Comparison of ENCODE assay signal across 24 mouse cellular contexts in genomic region chr3:92470111-92470510, GRCm38 (mm10). TPM values are rescaled to one million over a fixed set of nuclear protein-coding genes. Genes with fewer than 3 reads are reported as not detected.
"Had no signal": no experiment of that assay in that cellular context is flagged by ENCODE, and none has a peak within 500 bp of the region (broad histone marks: within the 10 kb centered on the region; RNA-seq: fewer than 3 reads in every experiment).

No protein-coding gene starts in this region.

- H3K4me1 ChIP-seq: neural tube, embryonic 13.5 days; neural tube, embryonic 15.5 days; stomach, embryonic 15.5 days had no signal

- H3K27me3 ChIP-seq: neural tube, embryonic 13.5 days; neural tube, embryonic 15.5 days; stomach, embryonic 15.5 days had no signal

- H3K4me2 ChIP-seq: neural tube, embryonic 13.5 days; neural tube, embryonic 15.5 days; stomach, embryonic 15.5 days had no signal

- H3K27ac ChIP-seq: neural tube, embryonic 13.5 days; neural tube, embryonic 15.5 days; stomach, embryonic 15.5 days; stomach, postnatal 0 days had no signal

- H3K36me3 ChIP-seq: neural tube, embryonic 13.5 days; neural tube, embryonic 15.5 days; stomach, embryonic 15.5 days had no signal

- DNase-seq: retina, postnatal 1 day; right cerebral cortex, adult 18-20 months; right cerebral cortex, postnatal 14 days; right cerebral cortex, postnatal 25 days; right cerebral cortex, postnatal 4 days; spleen, adult 18-20 months; thymus, adult 18-20 months; thymus, adult 2 months; thymus, postnatal 14 days; thymus, postnatal 25 days; thymus, postnatal 36 days; thymus, postnatal 4 days had no signal

- H3K4me3 ChIP-seq: neural tube, embryonic 13.5 days; neural tube, embryonic 15.5 days; stomach, embryonic 15.5 days had no signal

- H3K9me3 ChIP-seq: neural tube, embryonic 13.5 days; neural tube, embryonic 15.5 days; stomach, embryonic 15.5 days had no signal

- H3K9ac ChIP-seq: neural tube, embryonic 13.5 days; neural tube, embryonic 15.5 days; stomach, embryonic 15.5 days had no signal

RNA-seq across cellular contexts. Expression of gene Sprr3, which starts 11.6 kb away (rescaled TPM):
- polyA plus RNA-seq: neural tube, embryonic 13.5 days; neural tube, embryonic 14.5 days; neural tube, embryonic 15.5 days; spleen, adult 2 months; testis, adult 2 months had no signal

RNA-seq across cellular contexts. Expression of gene Sprr1a, which starts 15.6 kb away (rescaled TPM):
- polyA plus RNA-seq: neural tube, embryonic 13.5 days; neural tube, embryonic 14.5 days; spleen, adult 2 months had no signal

RNA-seq across cellular contexts. Expression of gene Sprr4, which starts 30.2 kb away (rescaled TPM):
- polyA plus RNA-seq: neural tube, embryonic 13.5 days; neural tube, embryonic 14.5 days; neural tube, embryonic 15.5 days; small intestine, adult 2 months; spleen, adult 2 months; stomach, embryonic 14.5 days; stomach, embryonic 15.5 days; stomach, embryonic 16.5 days; testis, adult 2 months; thymus, adult 2 months; thymus, postnatal 0 days; urinary bladder, adult 2 months had no signal

RNA-seq across cellular contexts. Expression of gene Sprr1b, which starts 31.5 kb away (rescaled TPM):
- polyA plus RNA-seq: neural tube, embryonic 13.5 days; neural tube, embryonic 14.5 days; neural tube, embryonic 15.5 days; small intestine, adult 2 months; spleen, adult 2 months; stomach, embryonic 14.5 days; testis, adult 2 months; urinary bladder, adult 2 months had no signal

RNA-seq across cellular contexts. Expression of gene Sprr2k, which starts 37.7 kb away (rescaled TPM):
- polyA plus RNA-seq: neural tube, embryonic 13.5 days; neural tube, embryonic 14.5 days; neural tube, embryonic 15.5 days; small intestine, adult 2 months; spleen, adult 2 months; stomach, embryonic 14.5 days; testis, adult 2 months; thymus, adult 2 months; urinary bladder, adult 2 months had no signal
